In genomic region chr6:125422051-125422822, GRCm38 (mm10) we compare ENCODE assay signal across 9 mouse cellular contexts. TPM values are rescaled to one million over a fixed set of nuclear protein-coding genes. Genes with fewer than 3 reads are reported as not detected.
DNase-seq lines count a peak whose midpoint lies in the region; ATAC-seq and TF ChIP-seq lines count a peak whose summit lies in the region.
"Had no signal": no experiment of that assay in that cellular context is flagged by ENCODE, and none has a peak within 500 bp of the region (broad histone marks: within the 10 kb centered on the region; RNA-seq: fewer than 3 reads in every experiment).

No protein-coding gene starts in this region.

- no peaks in the 10 kb centered on the region for H3K36me3 ChIP-seq in intestine, postnatal 0 days (ENCODE audit: control insufficient read depth, insufficient read depth)
- no peaks in the 10 kb centered on the region for H3K36me3 ChIP-seq in neural tube, embryonic 13.5 days
- H3K36me3 ChIP-seq: G1E had no signal

- ATAC-seq in cerebellum, adult (ENCODE audit: insufficient number of reproducible peaks, low FRiP score, low TSS enrichment), result no peak
- no peak; the same call in 1 of the 2 replicates for ATAC-seq in intestine, postnatal 0 days
- ATAC-seq in neural tube, embryonic 13.5 days (ENCODE audit: low read depth), result no peak

- H3K4me1 ChIP-seq in brown adipose tissue, adult 24 weeks (ENCODE audit: control insufficient read depth, insufficient read depth, insufficient read length, low read length), result 0 out of 2 replicates have a peak, but pooled peaks cover 2% of the 10 kb centered on the region
- H3K4me1 ChIP-seq in intestine, postnatal 0 days (replicated peaks; ENCODE audit: control insufficient read depth, insufficient read depth, low read length), result no peaks in the 10 kb centered on the region; the same call in 1 of the 2 replicates
- peaks cover 4% of the 10 kb centered on the region for H3K4me1 ChIP-seq in lung, adult 2 months (ENCODE audit: control insufficient read depth, insufficient read depth, low read length)
- H3K4me1 ChIP-seq in neural tube, embryonic 13.5 days (replicated peaks), result peaks cover 22% of the 10 kb centered on the region

- no peaks in the 10 kb centered on the region for H3K9me3 ChIP-seq in intestine, postnatal 0 days (ENCODE audit: control insufficient read depth)
- no peaks in the 10 kb centered on the region for H3K9me3 ChIP-seq in neural tube, embryonic 13.5 days

- H3K27me3 ChIP-seq in intestine, postnatal 0 days (replicated peaks; ENCODE audit: control insufficient read depth, insufficient read depth, low read length), result no peaks in the 10 kb centered on the region
- H3K27me3 ChIP-seq in neural tube, embryonic 13.5 days, result peaks cover 12% of the 10 kb centered on the region

- 0 out of 2 replicates have a peak overlapping the region, but pooled peaks have one; percentile 14 for H3K4me3 ChIP-seq in brown adipose tissue, adult 24 weeks (ENCODE audit: insufficient read depth, low read depth, low read length)
- peak overlapping the region; percentile 18; the same call in 1 of the 2 replicates for H3K4me3 ChIP-seq in intestine, postnatal 0 days (ENCODE audit: low read depth, low read length)
- H3K4me3 ChIP-seq in lung, adult 2 months (replicated peaks; ENCODE audit: extremely low read depth, low read depth, low read length), result no peak overlapping the region
- H3K4me3 ChIP-seq in neural tube, embryonic 13.5 days, result peak overlapping the region; percentile 15

- peak; percentile 56 to 78 for DNase-seq in cerebellum, postnatal 10 days
- DNase-seq in gastrocnemius, postnatal 36 days, result peak; percentile 37 to 38
- DNase-seq in lung, adult 2 months, result peak; percentile 75
- peak; percentile 92 for DNase-seq in thymus, postnatal 4 days

- no peak for TF ChIP-seq POLR2A in lung, adult 2 months (IDR thresholded peaks at IDR 0.05; ENCODE audit: borderline replicate concordance, extremely low read depth, low read depth, low read length)

- H3K4me2 ChIP-seq in intestine, postnatal 0 days (replicated peaks; ENCODE audit: low read depth), result peak overlapping the region; percentile 61
- peak overlapping the region; percentile 44 for H3K4me2 ChIP-seq in neural tube, embryonic 13.5 days

- H3K9ac ChIP-seq in intestine, postnatal 0 days (ENCODE audit: low read depth, low read length), result no peak overlapping the region
- no peak overlapping the region for H3K9ac ChIP-seq in neural tube, embryonic 13.5 days

- TF ChIP-seq CTCF in intestine, postnatal 0 days (IDR thresholded peaks at IDR 0.05; ENCODE audit: low read depth), result no peak
- no peak for TF ChIP-seq CTCF in lung, adult 2 months (IDR thresholded peaks at IDR 0.05; ENCODE audit: insufficient read depth, low read length)

- H3K27ac ChIP-seq in brown adipose tissue, adult 24 weeks (replicated peaks; ENCODE audit: low read depth, low read length), result no peak overlapping the region
- no peak overlapping the region for H3K27ac ChIP-seq in intestine, postnatal 0 days (ENCODE audit: low read depth, low read length)
- no peak overlapping the region for H3K27ac ChIP-seq in neural tube, embryonic 13.5 days (replicated peaks)

- intact Hi-C loops in gastrocnemius, postnatal 36 days (cut with DNase I), result no loop called here

- WGBS in intestine, postnatal 0 days, result 13% methylated on average over 19 of the region's 20 CpGs
- WGBS in lung, adult 2 months, result 19% methylated on average over 20 of the region's 20 CpGs
- WGBS in neural tube, embryonic 13.5 days, result 18% methylated on average over 20 of the region's 20 CpGs

RNA-seq across cellular contexts. Expression of gene Plekhg6, which starts 41.6 kb away (rescaled TPM):
- 0.33 TPM in 1 of 2 replicates, not detected in the other for polyA plus RNA-seq in brown adipose tissue, adult 24 weeks (2012; ENCODE audit: insufficient read depth, insufficient read length, missing spikeins)
- not detected for total RNA-seq in gastrocnemius, postnatal 36 days (2021)
- polyA plus RNA-seq in intestine, postnatal 0 days (2015; fragmentation: Nextera tagmentation; extraction: Ambion mirVana), result 31.4 and 37.0 TPM in 2 replicates
- 1.3 and 2.6 TPM in 2 replicates for polyA plus RNA-seq in lung, adult 2 months (2012; rRNA removed)
- polyA plus RNA-seq in neural tube, embryonic 13.5 days (2015; fragmentation: Nextera tagmentation; extraction: Ambion mirVana), result 0.23 TPM in 1 of 2 replicates, not detected in the other
- total RNA-seq: G1E had no signal
- polyA plus RNA-seq: G1E had no signal

Comparison
In these comparisons a context has a peak if more than half of its experiments do, and no peak if none do; other contexts are left out.
1. DNase-seq: peak in every context shown above with its lines; median percentile 92 in thymus, postnatal 4 days; 75 in lung, adult 2 months; 67 in cerebellum, postnatal 10 days; 38 in gastrocnemius, postnatal 36 days.